Mouse (Mus musculus) frontal cortex, postnatal 36 days (tissue): ENCODE data around the gene Xaf1.

Experiments used
- DNase-seq, 2 experiments: peaks; one replicate each; pipeline ENCODE4 v3.0.0; 2022; ENCODE audit warnings: low spot score in 2 of 2

Gene Xaf1

GRCm38 (mm10) chr11:72361385-72362346 is 60.2 kb downstream of the Xaf1 start:
- peak; percentile 74 to 83 for DNase-seq

GRCm38 (mm10) chr11:72362347-72362741 is 60.9 kb downstream of the Xaf1 start, which contains the start of gene Tekt1:
Gene Tekt1 (minus strand): TSS chr11:72362442.
- DNase-seq = no peak
